Mouse (Mus musculus): ENCODE data around the gene Tas2r122. TPM values are rescaled to one million over a fixed set of nuclear protein-coding genes. Genes with fewer than 3 reads are reported as not detected.
"Not testable (repeated sequence)": the region's sequence is repeated elsewhere in the genome, so short reads cannot be mapped to it uniquely, and the experiment has no call there.

Tas2r122 gene
- not detected for total RNA-seq (2021)
- long read RNA-seq, experiment 1: 0 reads
- long read RNA-seq, experiment 2: 0 reads

GRCm38 (mm10) chr6:132711828-132712227 is at the start of gene Tas2r122:
Gene Tas2r122, minus strand, starts transcription at chr6:132711928.
- no peak for DNase-seq (ENCODE audit: low spot score in 2 of 2)

- DNase-seq (ENCODE audit: low spot score in 2 of 2): no peak
Measured at GRCm38 (mm10) chr6:132754430-132754829, 42.7 kb upstream of the Tas2r122 start, which contains the start of gene Tas2r124. Gene Tas2r124, plus strand, starts transcription at chr6:132754730.

DNA sequence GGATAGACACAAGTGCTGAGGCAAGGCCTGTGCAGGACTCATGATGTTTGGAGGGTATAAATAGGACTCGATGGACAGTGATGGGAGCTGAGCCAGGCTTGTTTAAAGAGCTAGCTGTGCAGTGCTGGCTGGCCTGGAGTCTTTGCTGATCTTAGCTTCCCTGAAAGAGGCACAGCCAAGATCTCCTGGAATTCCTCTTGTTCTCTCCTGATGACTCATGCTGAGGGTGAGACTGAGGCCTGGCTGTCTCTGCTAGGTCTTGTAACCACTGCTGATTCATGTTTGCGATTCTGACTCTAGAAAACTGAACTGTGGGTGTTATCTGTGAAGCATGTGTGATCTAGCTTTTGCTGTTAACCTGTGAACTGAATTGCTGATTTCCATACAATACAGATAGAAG is 38.5 kb upstream of the Tas2r122 start:
- DNase-seq (ENCODE audit: low spot score in 2 of 2): no peak

DNA sequence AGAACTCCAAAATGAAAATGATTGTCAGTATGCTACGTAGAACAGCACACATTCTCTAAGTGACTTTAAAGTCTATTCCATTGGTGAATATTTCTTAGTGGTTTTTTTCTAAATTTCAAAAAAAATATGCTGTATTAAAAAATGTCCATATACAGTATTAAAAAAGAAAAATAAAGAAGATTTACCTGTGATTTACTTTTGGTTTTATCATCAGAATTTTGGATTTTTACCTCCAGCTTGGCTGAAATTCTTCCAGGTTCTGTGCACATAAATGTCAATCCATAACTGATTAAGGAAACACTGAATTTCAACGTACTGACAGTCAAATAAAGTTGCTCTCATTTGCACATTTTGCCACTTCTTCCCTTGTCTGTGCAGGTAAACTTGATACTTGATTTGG is 26.2 kb upstream of the Tas2r122 start, which contains the start of gene Tas2r115:
Gene Tas2r115 (minus strand): TSS at position 101 of the 400 bp plus-strand sequence.
- no peak for DNase-seq (ENCODE audit: low spot score in 2 of 2)

GRCm38 (mm10) chr6:132700907-132701306 is 10.8 kb downstream of the Tas2r122 start, which contains the start of gene Tas2r121:
Gene Tas2r121, minus strand, starts transcription at chr6:132701007.
- no peak for DNase-seq (ENCODE audit: low spot score in 2 of 2)

DNA sequence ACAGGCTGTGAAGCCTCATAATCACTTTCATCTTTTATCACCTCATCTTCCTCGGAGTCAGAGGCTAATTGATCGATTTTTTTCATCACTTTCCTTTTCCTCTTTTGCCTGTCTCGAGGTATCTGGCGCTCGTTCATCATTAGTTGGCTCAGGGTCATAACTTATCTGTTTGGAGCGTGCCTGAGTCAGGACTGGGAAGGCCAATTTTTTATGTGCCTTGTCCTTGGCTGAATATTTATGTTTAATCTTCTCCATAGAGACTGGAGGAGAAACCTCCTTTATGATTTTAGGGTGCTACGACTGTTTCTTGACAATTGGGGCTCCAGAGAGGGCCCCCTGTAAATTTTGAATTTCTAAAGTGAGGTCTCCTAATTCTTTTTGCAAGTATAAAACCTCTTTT is 20.1 kb downstream of the Tas2r122 start:
- DNase-seq (ENCODE audit: low spot score in 2 of 2): not testable (repeated sequence)

Other genes with a start within 250 kb of the Tas2r122 start
- not detected for gene Prh1, start 142.1 kb downstream of the Tas2r122 start, total RNA-seq (2021)
- gene Prp2, start 116.0 kb downstream of the Tas2r122 start, total RNA-seq (2021): not detected
- not detected for gene A630073D07Rik, start 60.4 kb downstream of the Tas2r122 start, total RNA-seq (2021)
- not detected for gene Tas2r120, start 55.0 kb downstream of the Tas2r122 start, total RNA-seq (2021)
- not detected for gene Tas2r121, start 10.9 kb downstream of the Tas2r122 start, total RNA-seq (2021)
- gene Tas2r115, start 26.1 kb upstream of the Tas2r122 start, total RNA-seq (2021): not detected
- gene Tas2r124, start 42.8 kb upstream of the Tas2r122 start, total RNA-seq (2021): not detected
- gene Tas2r102, start 50.2 kb upstream of the Tas2r122 start, total RNA-seq (2021): not detected
- not detected for gene Tas2r136, start 66.2 kb upstream of the Tas2r122 start, total RNA-seq (2021)
- gene Tas2r117, start 90.9 kb upstream of the Tas2r122 start, total RNA-seq (2021): not detected
- not detected for gene Tas2r123, start 135.2 kb upstream of the Tas2r122 start, total RNA-seq (2021)
- gene Tas2r116, start 143.5 kb upstream of the Tas2r122 start, total RNA-seq (2021): not detected
- gene Tas2r110, start 156.1 kb upstream of the Tas2r122 start, total RNA-seq (2021): not detected
- gene Tas2r113, start 181.1 kb upstream of the Tas2r122 start, total RNA-seq (2021): not detected
- gene Tas2r125, start 197.7 kb upstream of the Tas2r122 start, total RNA-seq (2021): not detected
- gene Tas2r129, start 239.2 kb upstream of the Tas2r122 start, total RNA-seq (2021): not detected
- not detected for gene Tas2r131, start 246.0 kb upstream of the Tas2r122 start, total RNA-seq (2021)

Measured in layer of hippocampus, postnatal 14 days (tissue).